In the genomic region with DNA sequence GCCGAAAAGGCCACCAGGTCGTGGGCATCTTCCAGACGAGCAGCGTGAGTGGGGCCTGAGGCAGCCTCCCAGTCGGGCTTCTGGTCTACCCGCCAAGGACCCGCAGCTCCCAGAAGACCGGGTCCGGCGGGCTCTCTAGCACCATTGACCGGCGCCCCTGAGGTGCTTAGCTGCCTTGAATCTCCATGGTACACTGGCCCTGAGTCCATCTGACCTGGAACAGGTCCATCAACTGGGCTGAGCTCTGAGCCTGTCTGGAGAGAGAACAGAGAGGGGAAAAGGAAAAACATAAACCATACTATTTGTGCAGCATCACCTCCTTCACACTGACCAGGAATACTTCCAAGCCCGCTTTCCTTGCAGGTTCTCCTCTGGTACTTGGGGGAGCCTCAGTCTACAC, we compare ENCODE assay signal across 24 mouse cellular contexts. TPM values are rescaled to one million over a fixed set of nuclear protein-coding genes. Genes with fewer than 3 reads are reported as not detected.
DNase-seq lines count a peak whose midpoint lies in the region; ATAC-seq lines count a peak whose summit lies in the region.
"Had no signal": no experiment of that assay in that cellular context is flagged by ENCODE, and none has a peak within 500 bp of the region (broad histone marks: within the 10 kb centered on the region; RNA-seq: fewer than 3 reads in every experiment).

No protein-coding gene starts in this region.

- DNase-seq in cerebellum, adult 9-11 months, result peak; percentile 54
- no peak for DNase-seq in cerebellum, adult 9-10 months
- no peak for DNase-seq in hindbrain, embryonic 10.5 days (ENCODE audit: low spot score)
- peak; percentile 15 for DNase-seq in ZHBTc4 (ENCODE audit: low read depth, low spot score)
- no peak for DNase-seq in layer of hippocampus, adult 11-12 months (ENCODE audit: low spot score)
- DNase-seq: adrenal gland, adult 8-10 months; adrenal gland, postnatal 25 days; gastrocnemius, postnatal 10 days; gastrocnemius, postnatal 36 days; heart, adult 2 months; heart, postnatal 14 days; heart, postnatal 4 days; kidney, adult 18-20 months had no signal

- no peak overlapping the region for H3K4me3 ChIP-seq in hindbrain, embryonic 12.5 days
- H3K4me3 ChIP-seq in hindbrain, embryonic 10.5 days, result no peak overlapping the region
- H3K4me3 ChIP-seq: forebrain, embryonic 10.5 days; forebrain, embryonic 13.5 days; heart, adult 2 months; heart, embryonic 10.5 days; heart, embryonic 13.5 days; hindbrain, embryonic 13.5 days; intestine, embryonic 15.5 days had no signal

- no peaks in the 10 kb centered on the region for H3K4me1 ChIP-seq in hindbrain, embryonic 12.5 days
- no peaks in the 10 kb centered on the region for H3K4me1 ChIP-seq in hindbrain, embryonic 10.5 days (replicated peaks)
- H3K4me1 ChIP-seq: forebrain, embryonic 10.5 days had no signal

- no peak overlapping the region for H3K9ac ChIP-seq in hindbrain, embryonic 12.5 days
- H3K9ac ChIP-seq: forebrain, embryonic 13.5 days; heart, embryonic 13.5 days; hindbrain, embryonic 13.5 days; intestine, embryonic 15.5 days had no signal

- no peaks in the 10 kb centered on the region for H3K27me3 ChIP-seq in hindbrain, embryonic 12.5 days
- H3K27me3 ChIP-seq in hindbrain, embryonic 10.5 days (ENCODE audit: insufficient read depth, poor library complexity, severe bottlenecking), result no peaks in the 10 kb centered on the region
- H3K27me3 ChIP-seq: forebrain, embryonic 13.5 days; heart, embryonic 13.5 days; hindbrain, embryonic 13.5 days; intestine, embryonic 15.5 days had no signal

- H3K27ac ChIP-seq in hindbrain, embryonic 12.5 days, result no peak overlapping the region
- H3K27ac ChIP-seq in hindbrain, embryonic 10.5 days, result no peak overlapping the region
- H3K27ac ChIP-seq: forebrain, embryonic 10.5 days; forebrain, embryonic 13.5 days; heart, adult 2 months; heart, embryonic 10.5 days; heart, embryonic 13.5 days; hindbrain, embryonic 13.5 days; intestine, embryonic 15.5 days had no signal

- no peak overlapping the region for H3K4me2 ChIP-seq in hindbrain, embryonic 12.5 days (replicated peaks)
- H3K4me2 ChIP-seq: forebrain, embryonic 13.5 days; heart, embryonic 13.5 days; hindbrain, embryonic 13.5 days; intestine, embryonic 15.5 days had no signal

- peaks cover 56% of the 10 kb centered on the region for H3K36me3 ChIP-seq in hindbrain, embryonic 12.5 days
- peaks cover 83% of the 10 kb centered on the region for H3K36me3 ChIP-seq in hindbrain, embryonic 10.5 days

- H3K9me3 ChIP-seq in hindbrain, embryonic 12.5 days (replicated peaks), result no peaks in the 10 kb centered on the region
- H3K9me3 ChIP-seq in hindbrain, embryonic 10.5 days, result no peaks in the 10 kb centered on the region
- H3K9me3 ChIP-seq: forebrain, embryonic 10.5 days; forebrain, embryonic 13.5 days; heart, embryonic 10.5 days; heart, embryonic 13.5 days; hindbrain, embryonic 13.5 days; intestine, embryonic 15.5 days had no signal

- 96% methylated on average over 13 of the region's 13 CpGs for WGBS in hindbrain, embryonic 12.5 days
- 96% methylated on average over 13 of the region's 13 CpGs for WGBS in hindbrain, embryonic 10.5 days

- 0 out of 2 replicates have a peak, but pooled peaks have one; percentile 46 for ATAC-seq in hindbrain, embryonic 12.5 days (ENCODE audit: low FRiP score)
- ATAC-seq: activated CD4-positive, CD25-positive, alpha-beta regulatory T cell, adult 4 months; CD4-positive, CD25-positive, alpha-beta regulatory T cell, adult 4 months; forebrain, embryonic 13.5 days; forebrain, embryonic 16.5 days; hindbrain, embryonic 16.5 days; intestine, embryonic 15.5 days had no signal

RNA-seq across cellular contexts. Expression of a gene that starts 54.3 kb away (rescaled TPM):
- 63.3 and 63.9 TPM in 2 replicates for polyA plus RNA-seq in hindbrain, embryonic 12.5 days (2016; fragmentation: Nextera tagmentation; extraction: Ambion mirVana)
- 51.1 and 56.5 TPM in 2 replicates for polyA plus RNA-seq in hindbrain, embryonic 10.5 days (2016; fragmentation: Nextera tagmentation; extraction: Ambion mirVana)

RNA-seq across cellular contexts. Expression of a gene that starts 55.6 kb away (rescaled TPM):
- polyA plus RNA-seq in hindbrain, embryonic 12.5 days (2016; fragmentation: Nextera tagmentation; extraction: Ambion mirVana), result 88.5 and 92.1 TPM in 2 replicates
- polyA plus RNA-seq in hindbrain, embryonic 10.5 days (2016; fragmentation: Nextera tagmentation; extraction: Ambion mirVana), result 138 and 158 TPM in 2 replicates

Comparison
In these comparisons a context has a peak if more than half of its experiments do, and no peak if none do; other contexts are left out.
1. DNase-seq: peak in cerebellum, adult 9-11 months (single experiment) and ZHBTc4 (single experiment); none in cerebellum, adult 9-10 months (single experiment), hindbrain, embryonic 10.5 days (single experiment) and layer of hippocampus, adult 11-12 months (single experiment).